Mouse (Mus musculus) right cerebral cortex, postnatal 25 days (tissue): Measurements from ENCODE around the gene Fbn1.

ENCODE experiments used
- DNase-seq: peaks from one replicate; pipeline ENCODE4 v3.0.0; 2022

The Fbn1 gene

DNA sequence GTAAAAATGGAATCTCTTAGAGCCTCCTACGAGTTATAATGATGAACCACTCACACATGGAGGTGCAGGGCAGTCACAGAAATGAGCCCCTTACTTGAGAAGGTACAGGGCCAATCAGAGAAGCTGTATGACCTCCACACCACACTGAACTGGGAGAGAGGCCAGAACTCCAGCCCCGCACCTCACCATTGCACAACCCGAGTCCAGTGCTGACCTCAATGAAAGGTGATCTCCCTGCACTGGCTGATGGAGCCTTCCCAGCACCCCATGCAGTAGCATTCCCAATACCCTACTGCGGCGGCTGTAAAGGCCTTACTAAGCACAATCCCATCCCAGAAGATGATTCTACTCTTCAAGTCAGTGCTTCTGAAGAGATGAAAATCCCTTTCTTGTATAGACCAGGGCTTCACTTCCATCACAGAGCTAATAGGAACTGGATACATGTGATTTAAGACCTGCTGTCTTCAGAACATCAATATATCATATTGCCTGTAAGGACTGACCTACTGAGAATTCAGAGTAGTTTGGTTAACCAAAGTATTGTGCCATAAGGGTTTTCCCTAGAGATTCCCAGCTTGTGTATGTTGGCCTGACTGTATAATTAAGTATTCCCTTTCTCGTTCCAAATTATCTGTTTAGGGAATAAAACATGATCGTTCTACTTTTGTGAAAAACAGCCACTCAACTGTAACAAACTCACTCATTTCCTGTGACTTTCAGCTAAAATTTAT lies 182.5 kb downstream of the Fbn1 start:
- no peak for DNase-seq

DNA sequence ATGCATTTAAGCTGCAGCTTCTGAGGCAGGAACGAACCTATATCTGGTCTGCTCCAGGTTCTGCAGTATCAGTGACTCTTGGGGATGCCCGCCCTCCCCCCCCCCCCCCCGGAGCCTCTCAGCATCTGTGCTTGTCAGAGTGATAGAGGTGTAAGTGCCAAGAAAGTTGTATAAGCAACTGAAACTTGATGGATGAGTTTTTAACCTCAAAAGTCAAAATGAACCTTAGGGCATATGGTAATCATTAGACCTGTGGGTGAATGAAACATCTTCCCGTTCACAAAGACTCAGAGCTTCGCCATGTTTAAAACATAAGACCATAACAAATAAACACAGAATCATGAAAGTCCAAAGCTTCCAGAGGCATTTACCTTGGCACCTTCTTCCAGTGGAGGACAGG lies 183.3 kb downstream of the Fbn1 start:
- DNase-seq, result no peak

DNA sequence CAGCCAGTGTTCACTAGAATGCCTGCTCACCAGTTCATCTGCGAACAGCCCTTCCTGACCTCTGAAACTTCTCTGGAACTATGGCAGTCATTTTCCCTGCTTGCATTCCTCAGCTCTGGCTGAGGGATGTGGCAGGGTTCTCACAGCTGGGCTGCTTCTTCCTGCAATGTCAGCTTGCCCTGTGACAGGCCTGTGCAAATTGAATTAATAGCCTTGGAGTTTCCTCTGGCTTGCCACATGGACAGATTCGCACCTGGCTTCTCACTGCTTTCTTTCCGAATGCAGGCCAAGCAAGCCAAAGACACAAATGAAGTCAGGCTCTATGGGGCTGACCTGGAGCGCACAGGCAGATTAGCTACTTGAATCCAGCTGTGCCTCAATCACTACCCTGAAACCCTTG lies 184.4 kb downstream of the Fbn1 start:
- no peak for DNase-seq

DNA sequence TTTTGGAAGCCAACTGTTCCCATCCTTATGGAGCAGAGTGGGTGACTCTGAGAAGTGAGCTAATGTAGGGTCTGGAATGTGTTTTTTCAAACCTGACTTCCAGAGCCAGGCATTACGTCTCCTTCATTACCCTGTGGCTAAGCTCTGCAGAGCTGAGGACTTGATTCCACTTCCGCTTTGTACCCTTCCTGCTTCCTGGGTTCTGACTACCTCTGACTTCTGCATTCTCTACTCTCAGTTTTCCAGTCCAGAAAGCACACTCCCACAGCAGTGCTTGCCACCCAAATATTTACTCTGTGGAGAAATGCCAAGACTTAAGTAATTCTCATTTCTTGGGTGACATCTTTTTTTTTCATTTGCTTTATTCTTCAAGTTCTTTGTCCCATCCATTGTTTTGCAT lies 185.2 kb downstream of the Fbn1 start:
- no peak for DNase-seq

- DNase-seq, result no peak
Measured at GRCm38 (mm10) chr2:125321071-125321470, 186.7 kb downstream of the Fbn1 start.

DNA sequence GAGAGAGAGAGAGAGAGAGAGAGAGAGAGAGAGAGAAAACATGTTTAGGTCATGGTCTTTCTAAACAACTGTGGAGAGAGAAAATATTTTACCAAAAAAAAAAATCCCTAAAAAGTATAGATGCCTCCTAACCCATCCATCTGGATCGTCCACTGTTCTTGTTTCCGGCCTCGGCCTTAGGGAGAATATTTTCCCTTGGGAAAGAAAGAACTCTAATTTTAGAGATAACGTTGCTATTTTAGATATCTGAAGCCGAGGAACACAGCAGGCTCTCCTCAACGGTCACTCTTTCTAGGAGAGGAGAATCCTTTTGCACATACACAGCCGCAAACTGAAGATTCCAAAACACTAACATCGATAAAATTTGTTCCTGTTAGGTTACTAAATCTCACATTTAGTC lies 188.1 kb downstream of the Fbn1 start:
- no peak for DNase-seq

GRCm38 (mm10) chr2:125318371-125319061 lies 189.3 kb downstream of the Fbn1 start:
- DNase-seq, result no peak

DNA sequence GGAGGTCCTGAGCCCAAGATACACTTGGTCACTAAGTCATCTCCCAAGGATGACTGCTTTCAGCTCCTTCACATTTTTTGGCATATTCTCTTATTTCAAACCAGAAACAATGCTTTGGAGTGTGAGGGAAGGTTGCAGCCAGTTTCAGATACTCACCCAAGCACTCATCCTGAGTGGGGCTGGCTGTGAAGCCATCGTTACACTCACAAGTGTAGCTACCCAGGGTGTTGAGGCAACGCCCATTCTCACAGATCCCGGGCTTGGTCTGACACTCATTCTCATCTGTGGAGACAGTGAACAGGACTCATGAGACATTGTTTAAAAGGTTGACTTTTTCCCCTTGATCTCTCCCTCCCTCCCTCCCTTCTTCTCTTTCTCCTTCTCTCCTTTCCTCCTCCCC lies 192.6 kb downstream of the Fbn1 start:
- DNase-seq, result no peak

- DNase-seq, result no peak
Measured at GRCm38 (mm10) chr2:125314169-125314925, 193.4 kb downstream of the Fbn1 start.

- DNase-seq, result no peak
Measured at GRCm38 (mm10) chr2:125309710-125310109, 198.1 kb downstream of the Fbn1 start.

DNA sequence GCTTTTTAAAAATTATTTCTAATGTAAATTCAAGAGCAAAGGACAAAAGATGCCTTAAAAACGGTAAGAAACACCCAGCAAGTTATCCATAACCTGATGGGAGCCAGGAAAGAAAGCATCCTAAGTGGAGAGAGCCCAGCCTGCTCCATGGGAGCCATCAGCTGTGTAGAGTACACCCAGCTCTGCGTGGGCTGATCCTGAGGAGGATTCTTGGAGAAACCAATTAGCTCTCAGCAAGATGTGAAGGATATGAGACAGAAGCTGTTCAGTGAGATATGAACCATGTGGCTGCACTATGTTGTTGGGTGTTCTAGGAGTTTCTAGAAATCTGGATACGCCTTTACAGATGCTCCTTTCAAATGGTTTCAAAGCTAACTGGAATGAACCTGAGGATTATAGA lies 202.1 kb downstream of the Fbn1 start:
- DNase-seq, result peak; percentile 28

GRCm38 (mm10) chr2:125304746-125305145 lies 203.0 kb downstream of the Fbn1 start:
- DNase-seq, result no peak

- DNase-seq, result no peak
Measured at GRCm38 (mm10) chr2:125303764-125304384, 203.9 kb downstream of the Fbn1 start.

DNA sequence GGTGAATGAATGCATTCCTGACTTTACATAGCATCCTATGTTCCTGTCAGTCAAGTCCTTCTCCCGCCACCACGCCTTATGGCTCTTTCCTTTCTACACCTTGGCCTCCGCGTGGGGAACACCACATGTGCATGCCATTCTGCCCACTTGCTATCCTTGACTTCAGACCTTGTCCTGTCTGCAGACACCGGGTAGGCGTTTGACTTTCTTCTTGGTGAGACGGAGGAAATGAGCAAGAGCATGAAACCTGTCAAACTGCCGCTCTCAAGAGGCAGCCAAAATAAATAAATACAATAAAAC lies 205.2 kb downstream of the Fbn1 start:
- DNase-seq, result peak; percentile 13

DNA sequence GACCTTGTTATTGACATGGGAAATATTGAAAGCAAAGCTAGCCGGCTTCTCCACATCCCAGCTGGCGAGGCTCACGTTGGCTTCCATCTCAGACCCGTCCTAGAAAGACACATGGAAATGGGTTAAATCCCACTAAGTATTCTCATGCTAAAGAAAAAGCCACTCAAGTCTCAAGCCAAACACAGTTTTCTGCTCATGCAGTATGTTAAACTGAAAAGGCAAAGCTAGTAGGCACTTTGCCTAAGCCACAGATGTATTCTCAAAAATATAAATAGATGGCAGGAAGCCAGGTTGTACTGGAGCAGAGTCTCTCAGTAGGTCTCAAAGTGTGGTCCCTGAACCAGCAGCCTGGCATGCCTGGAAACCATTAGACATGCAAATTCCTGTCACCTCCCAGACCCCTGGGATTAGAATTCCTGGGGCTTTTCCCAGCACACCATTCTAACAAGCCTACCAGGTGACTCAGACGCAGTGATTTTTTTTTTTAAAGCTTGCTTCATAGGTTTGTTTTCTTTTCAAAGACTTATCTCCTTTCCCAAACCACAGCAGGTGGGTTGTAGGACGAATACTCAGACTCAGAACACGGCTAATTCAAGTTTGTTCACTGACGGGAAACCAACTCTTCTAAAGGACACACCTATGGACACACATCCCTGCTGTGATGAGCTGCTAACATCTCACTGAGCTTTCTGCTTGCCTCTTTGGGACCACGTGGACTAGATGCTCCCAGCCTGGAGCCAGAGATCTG lies 205.7 kb downstream of the Fbn1 start:
- no peak for DNase-seq

GRCm38 (mm10) chr2:125298841-125299240 lies 209.0 kb downstream of the Fbn1 start:
- no peak for DNase-seq

DNA sequence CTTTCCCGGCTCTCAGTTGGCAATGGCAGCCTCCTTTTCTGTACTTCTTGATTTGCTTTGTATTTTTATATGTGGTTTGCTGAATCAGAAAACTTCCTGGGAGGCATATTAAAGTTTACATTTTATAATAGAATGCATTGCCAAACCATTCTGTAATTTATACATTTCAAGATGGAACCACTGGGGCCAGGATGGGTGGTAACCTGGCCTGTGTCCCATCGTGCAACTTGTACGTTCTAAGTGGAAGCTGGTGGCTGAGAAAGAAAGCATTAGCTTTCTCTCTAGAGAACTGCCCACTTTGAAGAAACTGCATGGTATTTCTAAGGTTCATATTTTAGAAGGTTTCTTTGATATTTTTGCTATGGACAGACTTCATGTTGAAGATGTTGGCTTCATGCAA lies 212.3 kb downstream of the Fbn1 start:
- DNase-seq, result no peak

- no peak for DNase-seq
Measured at GRCm38 (mm10) chr2:125293969-125294491, 213.8 kb downstream of the Fbn1 start.

DNA sequence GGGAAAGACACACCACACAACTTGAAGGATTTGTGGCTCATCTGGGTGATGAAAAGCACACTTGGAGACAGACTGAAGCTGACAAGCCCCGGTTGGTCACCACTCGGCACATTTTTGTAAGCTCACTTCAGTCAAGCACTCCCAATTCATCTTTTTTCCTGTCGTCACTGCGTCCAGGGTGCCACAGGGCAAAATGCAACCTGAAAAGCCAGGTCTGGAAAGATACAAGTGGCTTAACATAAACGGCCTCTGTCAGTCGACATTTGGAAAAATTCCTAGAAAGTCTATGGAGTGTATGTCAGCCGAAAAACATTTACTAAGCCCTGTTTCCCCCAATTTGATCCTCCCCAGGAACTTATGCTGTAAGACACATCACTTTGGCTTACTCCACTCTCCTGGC lies 215.2 kb downstream of the Fbn1 start:
- no peak for DNase-seq

- no peak for DNase-seq
Measured at GRCm38 (mm10) chr2:125291101-125291500, 216.7 kb downstream of the Fbn1 start.

GRCm38 (mm10) chr2:125290197-125290965 lies 217.4 kb downstream of the Fbn1 start:
- no peak for DNase-seq

DNA sequence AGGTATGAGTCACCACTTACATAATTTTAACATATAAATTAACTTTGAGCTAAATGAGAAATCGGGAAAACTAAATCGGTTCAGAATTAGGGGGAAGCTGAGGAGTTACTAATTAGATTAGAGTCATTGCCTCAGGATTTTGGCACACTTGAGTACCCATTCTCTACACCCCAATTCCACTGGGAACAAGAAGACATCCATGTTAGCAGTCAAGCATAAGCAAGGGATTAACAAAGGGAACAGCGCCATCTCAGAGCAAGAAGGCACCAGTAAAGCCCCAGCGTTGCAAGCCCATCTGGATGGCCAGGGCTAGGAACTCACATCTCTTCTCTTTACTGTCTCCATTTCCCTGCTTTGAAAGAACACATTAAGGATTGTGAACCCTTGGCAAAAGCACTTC lies 222.0 kb downstream of the Fbn1 start:
- no peak for DNase-seq
